Mouse (Mus musculus): ENCODE measurements at regions not wholly inside any gene's neighbourhood (a gene's known extent, or its start where the extent isn't known, plus 50 kb on each side); places are given as distances from the start of the nearest gene placed in this dataset.

DNA sequence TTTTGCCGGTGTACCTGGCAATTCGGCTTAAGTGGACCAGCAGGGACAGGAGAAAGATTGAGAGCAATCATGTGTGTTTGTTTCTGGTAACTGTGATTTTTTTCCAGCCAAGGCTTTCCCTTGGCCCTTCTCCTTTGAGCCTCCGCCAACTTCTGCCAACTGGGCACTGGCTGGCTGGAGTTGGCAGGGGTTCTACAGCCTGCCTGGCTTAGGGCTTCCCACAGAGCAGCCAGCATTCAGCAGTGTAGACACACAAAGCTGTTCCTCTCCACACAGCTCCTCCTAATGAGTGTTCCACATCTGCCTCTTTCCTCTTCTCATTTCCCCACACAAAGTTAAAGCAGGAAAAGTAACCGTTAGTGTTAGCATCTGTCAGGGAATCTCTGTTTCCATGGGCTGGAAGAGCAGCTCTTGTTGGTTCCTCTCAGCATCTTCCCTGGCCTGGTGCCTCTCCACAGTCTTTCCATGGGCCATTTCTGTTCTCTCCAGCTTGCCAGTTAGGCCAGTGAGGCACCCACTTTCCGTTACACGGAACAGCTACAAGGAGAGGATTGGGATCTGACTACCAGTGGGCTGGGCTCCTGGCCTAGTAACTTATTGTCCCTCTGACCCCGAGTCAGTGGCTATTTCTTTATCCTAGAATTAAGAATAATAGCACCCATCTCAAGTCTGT lies 68.0 kb upstream of the Rbm24 start:
- intact Hi-C loops (cut with DNase I): loop anchor here (10.0 kb wide), 1 partner anchor 155 kb away; the partner anchor contains the start of gene Cap2
- no peak overlapping the region for H3K9ac ChIP-seq (ENCODE audit: low read depth, low read length)
- H3K36me3 ChIP-seq (ENCODE audit: control insufficient read depth, insufficient read depth, low read length): no peaks in the 10 kb centered on the region
- DNase-seq: peak; percentile 59 to 68
- H3K4me3 ChIP-seq: no peak overlapping the region
- H3K4me1 ChIP-seq (ENCODE audit: control insufficient read depth, insufficient read depth, low read length): no peaks in the 10 kb centered on the region
- H3K27me3 ChIP-seq (ENCODE audit: control insufficient read depth, insufficient read depth, low read length): no peaks in the 10 kb centered on the region
- TF ChIP-seq EP300 (IDR thresholded peaks at IDR 0.05; ENCODE audit: insufficient read depth, low read depth, low read length) (no peak), POLR2A (IDR thresholded peaks at IDR 0.05; ENCODE audit: insufficient read depth, low read depth, low read length) (no peak), CTCF (IDR thresholded peaks at IDR 0.05) (no peak)
- no peaks in the 10 kb centered on the region for H3K79me2 ChIP-seq (replicated peaks; ENCODE audit: control insufficient read depth, insufficient read depth, low read length)
- H3K27ac ChIP-seq: no peak overlapping the region
- 62% methylated on average over 7 of the region's 7 CpGs for WGBS

GRCm38 (mm10) chr13:46355306-46355705 lies 62.9 kb upstream of the Rbm24 start:
- TF ChIP-seq EP300 (IDR thresholded peaks at IDR 0.05; ENCODE audit: insufficient read depth, low read depth, low read length) (no peak), CTCF (IDR thresholded peaks at IDR 0.05) (no peak)
- WGBS: 87% methylated on average over 3 of the region's 3 CpGs

GRCm38 (mm10) chr13:46355975-46356374 lies 62.3 kb upstream of the Rbm24 start:
- H3K27ac ChIP-seq: no peak overlapping the region
- H3K79me2 ChIP-seq (replicated peaks; ENCODE audit: control insufficient read depth, insufficient read depth, low read length): no peaks in the 10 kb centered on the region
- no peak overlapping the region for H3K9ac ChIP-seq (ENCODE audit: low read depth, low read length)
- H3K4me1 ChIP-seq (ENCODE audit: control insufficient read depth, insufficient read depth, low read length): no peaks in the 10 kb centered on the region
- H3K4me3 ChIP-seq: no peak overlapping the region
- no peaks in the 10 kb centered on the region for H3K27me3 ChIP-seq (ENCODE audit: control insufficient read depth, insufficient read depth, low read length)
- TF ChIP-seq POLR2A (IDR thresholded peaks at IDR 0.05; ENCODE audit: insufficient read depth, low read depth, low read length): no peak
- no peak for TF ChIP-seq EP300 (IDR thresholded peaks at IDR 0.05; ENCODE audit: insufficient read depth, low read depth, low read length)
- no peak for TF ChIP-seq CTCF (IDR thresholded peaks at IDR 0.05)
- 36% methylated on average over 1 of the region's 1 CpGs for WGBS
- H3K36me3 ChIP-seq (ENCODE audit: control insufficient read depth, insufficient read depth, low read length): no peaks in the 10 kb centered on the region
- intact Hi-C loops (cut with DNase I): loop anchor here (5.0 to 10.0 kb wide), 3 partner anchors 66 to 306 kb away; partner anchors contain the start of gene Cap2
- no peak for DNase-seq

More at GRCm38 (mm10) chr13:46355306-46355705, 62.9 kb upstream of the Rbm24 start:
- H3K4me3 ChIP-seq: no peak overlapping the region
- no peak for DNase-seq
- no peaks in the 10 kb centered on the region for H3K79me2 ChIP-seq (replicated peaks; ENCODE audit: control insufficient read depth, insufficient read depth, low read length)
- H3K27me3 ChIP-seq (ENCODE audit: control insufficient read depth, insufficient read depth, low read length): no peaks in the 10 kb centered on the region
- no peak overlapping the region for H3K27ac ChIP-seq
- no peak overlapping the region for H3K9ac ChIP-seq (ENCODE audit: low read depth, low read length)
- intact Hi-C loops (cut with DNase I): loop anchor here (5.0 to 10.0 kb wide), 3 partner anchors 67 to 307 kb away; partner anchors contain the start of gene Cap2
- H3K36me3 ChIP-seq (ENCODE audit: control insufficient read depth, insufficient read depth, low read length): no peaks in the 10 kb centered on the region
- no peaks in the 10 kb centered on the region for H3K4me1 ChIP-seq (ENCODE audit: control insufficient read depth, insufficient read depth, low read length)

DNA sequence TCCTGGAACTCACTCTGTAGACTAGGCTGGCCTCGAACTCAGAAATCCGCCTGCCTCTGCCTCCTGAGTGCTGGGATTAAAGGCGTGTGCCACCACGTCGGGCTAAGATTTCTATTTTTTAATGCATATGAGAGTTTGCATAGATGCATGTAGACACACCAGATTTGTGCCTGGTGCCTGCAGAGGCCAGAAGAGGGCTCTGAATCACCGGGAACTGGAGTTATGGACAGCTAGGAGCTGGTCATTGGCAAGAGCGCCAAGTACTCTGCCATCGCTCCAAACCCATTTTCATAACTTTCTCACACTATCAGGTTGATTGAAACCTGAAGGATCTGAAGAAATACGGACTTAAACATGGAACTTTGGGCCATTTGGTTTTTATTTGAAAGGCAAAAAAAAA lies 61.2 kb upstream of the Rbm24 start:
- WGBS: 86% methylated on average over 9 of the region's 9 CpGs
- peak; percentile 63 for TF ChIP-seq CTCF (IDR thresholded peaks at IDR 0.05)
- 0 out of 2 replicates have a peak, but pooled peaks have one; percentile 53 for TF ChIP-seq EP300 (IDR thresholded peaks at IDR 0.05; ENCODE audit: insufficient read depth, low read depth, low read length)
- TF ChIP-seq POLR2A (IDR thresholded peaks at IDR 0.05; ENCODE audit: insufficient read depth, low read depth, low read length): no peak
- Histone ChIP-seq H3K9ac (ENCODE audit: low read depth, low read length) (no peak overlapping the region), H3K4me3 (no peak overlapping the region), H3K36me3 (ENCODE audit: control insufficient read depth, insufficient read depth, low read length) (no peaks in the 10 kb centered on the region), H3K27ac (no peak overlapping the region), H3K27me3 (ENCODE audit: control insufficient read depth, insufficient read depth, low read length) (no peaks in the 10 kb centered on the region), H3K4me1 (ENCODE audit: control insufficient read depth, insufficient read depth, low read length) (no peaks in the 10 kb centered on the region), H3K79me2 (replicated peaks; ENCODE audit: control insufficient read depth, insufficient read depth, low read length) (no peaks in the 10 kb centered on the region)
- intact Hi-C loops (cut with DNase I): loop anchor here (5.0 to 10.0 kb wide), 3 partner anchors 65 to 305 kb away; partner anchors contain the start of gene Cap2
- DNase-seq: peak in 1 of 2 experiments; percentile 13

DNA sequence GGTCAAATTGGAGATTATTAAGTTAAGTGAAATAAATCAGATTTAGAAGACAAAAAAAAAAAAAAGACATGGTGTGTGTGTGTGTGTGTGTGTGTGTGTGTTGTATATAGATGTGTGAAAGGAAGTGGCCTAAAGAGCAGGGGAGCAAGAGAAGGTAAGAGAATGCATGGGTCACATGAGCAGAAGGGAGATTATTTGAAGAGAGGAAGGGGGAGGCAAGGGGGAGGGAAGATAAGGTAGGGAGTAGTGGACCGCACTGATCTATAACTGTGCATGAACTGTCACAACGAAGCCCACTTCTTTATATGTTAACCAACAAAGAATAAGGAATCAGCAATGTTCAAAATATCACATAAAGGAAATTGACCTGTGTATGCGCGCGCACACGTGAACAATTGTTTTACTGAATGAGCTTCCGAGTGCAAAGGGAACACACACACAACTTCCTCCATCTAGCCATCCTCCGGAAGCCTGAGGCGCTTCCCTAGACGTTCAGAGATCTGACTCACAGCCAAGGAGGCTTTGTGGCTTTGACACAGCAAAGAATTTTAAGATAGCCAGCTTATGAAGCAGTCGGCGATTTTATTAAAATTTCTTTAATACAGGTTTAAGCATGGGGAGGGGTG lies 57.6 kb upstream of the Rbm24 start:
- Histone ChIP-seq H3K4me3 (no peak overlapping the region), H3K27ac (no peak overlapping the region), H3K36me3 (ENCODE audit: control insufficient read depth, insufficient read depth, low read length) (no peaks in the 10 kb centered on the region), H3K4me1 (ENCODE audit: control insufficient read depth, insufficient read depth, low read length) (no peaks in the 10 kb centered on the region), H3K27me3 (ENCODE audit: control insufficient read depth, insufficient read depth, low read length) (no peaks in the 10 kb centered on the region), H3K79me2 (replicated peaks; ENCODE audit: control insufficient read depth, insufficient read depth, low read length) (no peaks in the 10 kb centered on the region), H3K9ac (ENCODE audit: low read depth, low read length) (no peak overlapping the region)
- 34% methylated on average over 12 of the region's 12 CpGs for WGBS
- intact Hi-C loops (cut with DNase I): no loop called here
- DNase-seq: no peak
- TF ChIP-seq POLR2A (IDR thresholded peaks at IDR 0.05; ENCODE audit: insufficient read depth, low read depth, low read length) (no peak), CTCF (IDR thresholded peaks at IDR 0.05) (no peak), EP300 (IDR thresholded peaks at IDR 0.05; ENCODE audit: insufficient read depth, low read depth, low read length) (no peak)
